Mouse (Mus musculus): ENCODE results near the gene Tesk1. TPM values are rescaled to one million over a fixed set of nuclear protein-coding genes. Genes with fewer than 3 reads are reported as not detected.

Gene Tesk1
- polyA plus RNA-seq, 1 experiment = 77.0 TPM

- peaks cover 2% of the 10 kb centered on the region; the same call in 1 of the 2 replicates for H3K4me1 ChIP-seq (ENCODE audit: control insufficient read depth, insufficient read depth, low read length)
- TF ChIP-seq POLR2A (IDR thresholded peaks at IDR 0.05; ENCODE audit: extremely low read depth, insufficient read depth, low read length) (no peak), CTCF (IDR thresholded peaks at IDR 0.05; ENCODE audit: extremely low read depth, insufficient read depth, low read length) (no peak)
- H3K4me3 ChIP-seq (ENCODE audit: insufficient read depth, low read length) = no peak overlapping the region
- H3K27ac ChIP-seq (ENCODE audit: insufficient read depth, low read length) = no peak overlapping the region
Measured at GRCm38 (mm10) chr4:43418450-43418849, 23.3 kb upstream of the Tesk1 start.

GRCm38 (mm10) chr4:43418973-43419656 is 22.6 kb upstream of the Tesk1 start:
- no peak for TF ChIP-seq POLR2A (IDR thresholded peaks at IDR 0.05; ENCODE audit: extremely low read depth, insufficient read depth, low read length)
- no peak for TF ChIP-seq CTCF (IDR thresholded peaks at IDR 0.05; ENCODE audit: extremely low read depth, insufficient read depth, low read length)
- Histone ChIP-seq H3K4me3 (ENCODE audit: insufficient read depth, low read length) (no peak overlapping the region), H3K4me1 (ENCODE audit: control insufficient read depth, insufficient read depth, low read length) (peaks cover 2% of the 10 kb centered on the region; the same call in 1 of the 2 replicates), H3K27ac (ENCODE audit: insufficient read depth, low read length) (no peak overlapping the region; the same call in 1 of the 2 replicates)

- Histone ChIP-seq H3K27ac (ENCODE audit: insufficient read depth, low read length) (no peak overlapping the region), H3K4me1 (ENCODE audit: control insufficient read depth, insufficient read depth, low read length) (peaks cover 2% of the 10 kb centered on the region; the same call in 1 of the 2 replicates), H3K4me3 (ENCODE audit: insufficient read depth, low read length) (no peak overlapping the region)
Measured at GRCm38 (mm10) chr4:43419801-43420281, 21.9 kb upstream of the Tesk1 start.

GRCm38 (mm10) chr4:43420305-43420704 is 21.4 kb upstream of the Tesk1 start:
- Histone ChIP-seq H3K4me3 (ENCODE audit: insufficient read depth, low read length) (no peak overlapping the region), H3K4me1 (ENCODE audit: control insufficient read depth, insufficient read depth, low read length) (peaks cover 2% of the 10 kb centered on the region; the same call in 1 of the 2 replicates), H3K27ac (ENCODE audit: insufficient read depth, low read length) (no peak overlapping the region)
- TF ChIP-seq CTCF (IDR thresholded peaks at IDR 0.05; ENCODE audit: extremely low read depth, insufficient read depth, low read length) (peak; percentile 84), POLR2A (IDR thresholded peaks at IDR 0.05; ENCODE audit: extremely low read depth, insufficient read depth, low read length) (no peak)

More at GRCm38 (mm10) chr4:43419801-43420281, 21.9 kb upstream of the Tesk1 start:
- TF ChIP-seq CTCF (IDR thresholded peaks at IDR 0.05; ENCODE audit: extremely low read depth, insufficient read depth, low read length) (no peak), POLR2A (IDR thresholded peaks at IDR 0.05; ENCODE audit: extremely low read depth, insufficient read depth, low read length) (no peak)

GRCm38 (mm10) chr4:43421632-43422240 is 20.0 kb upstream of the Tesk1 start:
- H3K27ac ChIP-seq (ENCODE audit: insufficient read depth, low read length) = no peak overlapping the region
- no peak for TF ChIP-seq POLR2A (IDR thresholded peaks at IDR 0.05; ENCODE audit: extremely low read depth, insufficient read depth, low read length)
- TF ChIP-seq CTCF (IDR thresholded peaks at IDR 0.05; ENCODE audit: extremely low read depth, insufficient read depth, low read length) = no peak
- H3K4me3 ChIP-seq (ENCODE audit: insufficient read depth, low read length) = no peak overlapping the region
- H3K4me1 ChIP-seq (ENCODE audit: control insufficient read depth, insufficient read depth, low read length) = peaks cover 2% of the 10 kb centered on the region; the same call in 1 of the 2 replicates

GRCm38 (mm10) chr4:43423267-43423934 is 18.3 kb upstream of the Tesk1 start:
- H3K27ac ChIP-seq (ENCODE audit: insufficient read depth, low read length) = no peak overlapping the region
- no peaks in the 10 kb centered on the region; the same call in 1 of the 2 replicates for H3K4me1 ChIP-seq (ENCODE audit: control insufficient read depth, insufficient read depth, low read length)
- H3K4me3 ChIP-seq (ENCODE audit: insufficient read depth, low read length) = no peak overlapping the region
- TF ChIP-seq POLR2A (IDR thresholded peaks at IDR 0.05; ENCODE audit: extremely low read depth, insufficient read depth, low read length) (no peak), CTCF (IDR thresholded peaks at IDR 0.05; ENCODE audit: extremely low read depth, insufficient read depth, low read length) (no peak)

- Histone ChIP-seq H3K4me1 (ENCODE audit: control insufficient read depth, insufficient read depth, low read length) (no peaks in the 10 kb centered on the region), H3K27ac (ENCODE audit: insufficient read depth, low read length) (no peak overlapping the region), H3K4me3 (ENCODE audit: insufficient read depth, low read length) (no peak overlapping the region)
- TF ChIP-seq POLR2A (IDR thresholded peaks at IDR 0.05; ENCODE audit: extremely low read depth, insufficient read depth, low read length) (no peak), CTCF (IDR thresholded peaks at IDR 0.05; ENCODE audit: extremely low read depth, insufficient read depth, low read length) (no peak)
Measured at GRCm38 (mm10) chr4:43424072-43424471, 17.7 kb upstream of the Tesk1 start.

- H3K4me3 ChIP-seq (ENCODE audit: insufficient read depth, low read length) = no peak overlapping the region
- no peak overlapping the region for H3K27ac ChIP-seq (ENCODE audit: insufficient read depth, low read length)
- TF ChIP-seq CTCF (IDR thresholded peaks at IDR 0.05; ENCODE audit: extremely low read depth, insufficient read depth, low read length) (no peak), POLR2A (IDR thresholded peaks at IDR 0.05; ENCODE audit: extremely low read depth, insufficient read depth, low read length) (no peak)
- no peaks in the 10 kb centered on the region for H3K4me1 ChIP-seq (ENCODE audit: control insufficient read depth, insufficient read depth, low read length)
Measured at GRCm38 (mm10) chr4:43425197-43425596, 16.5 kb upstream of the Tesk1 start.

GRCm38 (mm10) chr4:43425648-43426380 is 15.9 kb upstream of the Tesk1 start:
- Histone ChIP-seq H3K4me1 (ENCODE audit: control insufficient read depth, insufficient read depth, low read length) (no peaks in the 10 kb centered on the region), H3K4me3 (ENCODE audit: insufficient read depth, low read length) (no peak overlapping the region), H3K27ac (ENCODE audit: insufficient read depth, low read length) (no peak overlapping the region)
- TF ChIP-seq CTCF (IDR thresholded peaks at IDR 0.05; ENCODE audit: extremely low read depth, insufficient read depth, low read length) (no peak), POLR2A (IDR thresholded peaks at IDR 0.05; ENCODE audit: extremely low read depth, insufficient read depth, low read length) (no peak)
